Mouse (Mus musculus) lung, embryonic 16.5 days (tissue): ENCODE data around the gene Mn1. TPM values are rescaled to one million over a fixed set of nuclear protein-coding genes. Genes with fewer than 3 reads are reported as not detected.

ENCODE experiments used
- ATAC-seq: fragments of 200-750 bp; cut with Nextera tagmentation; 2 replicates; pipeline ENCODE4 v1.8.0; 2017; ENCODE audit warnings: low read depth, mild to moderate bottlenecking, moderate library complexity
- H3K27ac ChIP-seq: fragments of 300-500 bp; sonication (generic); 2 replicates; pipeline ENCODE4 v1.5.1; 2014; ENCODE audit warnings: mild to moderate bottlenecking, control low read depth, low read length
- H3K27me3 ChIP-seq: fragments of 300-500 bp; sonication (generic); 2 replicates; pipeline ENCODE4 v1.6.1; 2014; ENCODE audit warnings: low read depth, low read length, mixed read lengths; ENCODE audit not compliant: control insufficient read depth, insufficient read depth
- H3K36me3 ChIP-seq: fragments of 300-500 bp; sonication (generic); 2 replicates; pipeline ENCODE4 v1.6.1; 2014; ENCODE audit warnings: low read length; ENCODE audit not compliant: control insufficient read depth, insufficient read depth
- H3K4me1 ChIP-seq: fragments of 300-500 bp; sonication (generic); replicated peaks from 2 replicates; pipeline ENCODE4 v1.6.1; 2014; ENCODE audit warnings: low read length, mixed read lengths; ENCODE audit not compliant: control insufficient read depth, insufficient read depth
- H3K4me2 ChIP-seq: fragments of 300-500 bp; sonication (generic); 2 replicates; pipeline ENCODE4 v1.6.1; 2014; ENCODE audit warnings: low read depth, low read length, control low read depth
- H3K4me3 ChIP-seq: fragments of 300-500 bp; sonication (generic); 2 replicates; pipeline ENCODE4 v1.5.1; 2014; ENCODE audit warnings: mild to moderate bottlenecking, low read length, control low read depth
- H3K9ac ChIP-seq: fragments of 300-500 bp; sonication (generic); 2 replicates; pipeline ENCODE4 v1.6.1; 2014; ENCODE audit warnings: low read length, control low read depth
- H3K9me3 ChIP-seq: fragments of 300-500 bp; sonication (generic); 2 replicates; pipeline ENCODE4 v1.6.1; 2016; ENCODE audit warnings: low read length; ENCODE audit not compliant: control insufficient read depth
- WGBS: fragments of 180-500 bp; shearing (Covaris S2); extraction: QIAGEN DNeasy Blood & Tissue Kit; methylation state at CpG from one replicate; pipeline ENCODE4 v1.1.7; 2014; 5-methylcytosine and 5-hydroxymethylcytosine counted together
- polyA plus RNA-seq: library from polyadenylated mRNA; unstranded; fragments of >200 nt; fragmentation: Nextera tagmentation; extraction: Ambion mirVana; gene quantifications from 2 replicates; pipeline ENCODE4 v1.2.1, GENCODE M21; 2015

Gene Mn1
- polyA plus RNA-seq, 1 experiment from 2014 or later: 7.8 TPM

- no peak overlapping the region for H3K27ac ChIP-seq
- no peak overlapping the region for H3K9ac ChIP-seq
- no peaks in the 10 kb centered on the region for H3K9me3 ChIP-seq
- WGBS: 67% methylated on average over 7 of the region's 7 CpGs
- H3K4me1 ChIP-seq: peaks cover 18% of the 10 kb centered on the region
- no peak overlapping the region for H3K4me2 ChIP-seq
- no peak for ATAC-seq
- H3K27me3 ChIP-seq: no peaks in the 10 kb centered on the region
- no peaks in the 10 kb centered on the region for H3K36me3 ChIP-seq
- no peak overlapping the region for H3K4me3 ChIP-seq
Observed at GRCm38 (mm10) chr5:111437205-111437604, 20.0 kb downstream of the Mn1 start.

DNA sequence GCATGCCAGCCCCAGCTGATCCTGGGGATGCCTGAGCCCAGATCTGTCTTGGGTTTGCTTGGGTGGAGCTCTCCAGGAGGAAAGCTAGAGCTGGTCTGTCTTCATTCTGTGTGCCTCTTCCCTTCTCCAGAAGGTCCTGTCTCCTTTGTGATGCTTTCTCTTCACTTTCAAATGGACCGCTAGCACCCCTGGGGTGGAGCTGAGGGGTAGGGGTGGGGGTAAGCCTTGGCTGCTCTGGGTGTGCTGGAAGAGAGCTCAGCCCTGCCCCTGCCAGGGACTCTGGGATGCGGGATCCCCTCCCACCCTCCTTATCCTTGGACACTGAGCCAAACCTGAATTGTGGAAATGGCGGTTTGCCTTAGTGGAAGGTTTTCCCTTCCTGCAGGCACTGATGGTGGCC is 21.2 kb downstream of the Mn1 start:
- no peak overlapping the region for H3K4me3 ChIP-seq
- H3K27ac ChIP-seq: no peak overlapping the region
- H3K4me2 ChIP-seq: no peak overlapping the region
- H3K9me3 ChIP-seq: no peaks in the 10 kb centered on the region
- H3K27me3 ChIP-seq: no peaks in the 10 kb centered on the region
- no peaks in the 10 kb centered on the region for H3K36me3 ChIP-seq
- WGBS: 71% methylated on average over 3 of the region's 3 CpGs
- H3K9ac ChIP-seq: no peak overlapping the region
- ATAC-seq: no peak
- peaks cover 15% of the 10 kb centered on the region for H3K4me1 ChIP-seq

DNA sequence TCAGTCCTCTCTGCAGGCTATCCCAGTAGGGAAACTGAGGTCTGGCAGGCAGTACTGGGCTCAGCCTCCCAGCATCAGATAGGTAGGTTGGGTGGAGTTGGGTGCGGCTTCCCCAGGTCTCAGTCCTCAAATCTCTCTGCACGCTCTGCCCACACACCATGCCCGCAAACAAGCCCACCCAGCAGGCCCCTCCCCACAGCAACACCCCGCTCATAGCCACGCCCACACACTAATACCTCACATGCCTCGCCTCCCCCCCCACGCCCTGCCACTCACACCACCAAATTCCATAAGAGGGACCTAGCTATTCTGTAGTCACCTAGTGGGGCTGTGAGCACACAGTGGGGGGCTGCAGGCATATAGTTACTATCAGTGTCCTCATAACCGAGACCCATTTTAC is 21.7 kb downstream of the Mn1 start:
- Histone ChIP-seq H3K9ac (no peak overlapping the region), H3K4me2 (no peak overlapping the region), H3K4me1 (peaks cover 10% of the 10 kb centered on the region), H3K27me3 (no peaks in the 10 kb centered on the region), H3K27ac (no peak overlapping the region), H3K9me3 (no peaks in the 10 kb centered on the region), H3K4me3 (no peak overlapping the region), H3K36me3 (no peaks in the 10 kb centered on the region)
- ATAC-seq: no peak
- WGBS: 77% methylated on average over 8 of the region's 8 CpGs

DNA sequence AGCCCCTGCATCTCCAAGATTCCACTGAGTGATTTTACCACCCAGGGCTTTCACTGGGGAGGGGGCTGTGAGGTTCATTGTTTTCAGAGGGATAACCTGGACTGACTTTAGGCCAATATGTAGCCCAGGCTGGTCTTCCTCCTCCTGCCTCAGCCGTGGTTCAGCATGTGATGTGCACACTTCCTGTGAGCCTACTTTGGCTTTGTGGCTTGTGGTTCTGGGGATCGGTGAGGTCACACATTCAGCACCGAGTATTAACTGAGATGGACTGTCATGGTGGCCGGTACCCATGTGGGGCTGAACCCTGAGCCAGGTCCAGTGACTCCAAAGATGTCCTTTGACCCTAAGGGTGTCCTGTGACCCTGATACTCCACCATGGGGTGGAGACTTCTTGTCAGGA is 23.1 kb downstream of the Mn1 start:
- Histone ChIP-seq H3K36me3 (no peaks in the 10 kb centered on the region), H3K4me1 (no peaks in the 10 kb centered on the region), H3K9me3 (no peaks in the 10 kb centered on the region), H3K27ac (no peak overlapping the region), H3K4me2 (no peak overlapping the region), H3K9ac (no peak overlapping the region), H3K27me3 (no peaks in the 10 kb centered on the region), H3K4me3 (no peak overlapping the region)
- ATAC-seq: no peak
- WGBS: 81% methylated on average over 4 of the region's 4 CpGs

- H3K9me3 ChIP-seq: no peaks in the 10 kb centered on the region
- H3K27me3 ChIP-seq: no peaks in the 10 kb centered on the region
- no peak overlapping the region for H3K4me2 ChIP-seq
- WGBS: 66% methylated on average over 11 of the region's 11 CpGs
- no peak overlapping the region for H3K9ac ChIP-seq
- H3K4me1 ChIP-seq: no peaks in the 10 kb centered on the region
- no peak overlapping the region for H3K4me3 ChIP-seq
- no peak for ATAC-seq
- H3K36me3 ChIP-seq: no peaks in the 10 kb centered on the region
- no peak overlapping the region for H3K27ac ChIP-seq
Observed at GRCm38 (mm10) chr5:111442151-111442871, 25.1 kb downstream of the Mn1 start.

DNA sequence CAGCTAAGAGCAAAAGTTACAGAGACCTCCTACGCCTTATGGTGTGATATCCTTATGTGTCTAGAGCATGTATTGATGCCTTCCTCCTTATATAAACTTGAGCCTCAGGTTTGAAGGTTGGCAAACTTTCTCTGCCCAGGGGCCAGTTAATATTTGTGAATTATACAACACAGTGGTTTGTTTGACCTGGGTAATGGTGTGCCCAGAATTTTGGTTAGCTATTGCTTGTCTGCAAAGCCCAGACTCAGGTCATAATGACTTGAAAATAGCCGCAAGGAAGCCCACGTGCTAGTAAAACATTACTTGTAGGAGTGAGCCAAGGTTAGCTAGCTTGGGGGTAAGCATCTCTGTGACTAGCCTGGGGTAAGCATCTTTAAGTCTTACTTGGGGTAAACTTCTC is 26.5 kb downstream of the Mn1 start:
- ATAC-seq: no peak
- Histone ChIP-seq H3K27me3 (no peaks in the 10 kb centered on the region), H3K9ac (no peak overlapping the region), H3K9me3 (no peaks in the 10 kb centered on the region), H3K27ac (no peak overlapping the region), H3K4me1 (no peaks in the 10 kb centered on the region), H3K4me3 (no peak overlapping the region), H3K36me3 (no peaks in the 10 kb centered on the region), H3K4me2 (no peak overlapping the region)
- WGBS: 84% methylated on average over 3 of the region's 3 CpGs

GRCm38 (mm10) chr5:111444361-111444760 is 27.2 kb downstream of the Mn1 start:
- H3K36me3 ChIP-seq: no peaks in the 10 kb centered on the region
- 74% methylated on average over 4 of the region's 4 CpGs for WGBS

DNA sequence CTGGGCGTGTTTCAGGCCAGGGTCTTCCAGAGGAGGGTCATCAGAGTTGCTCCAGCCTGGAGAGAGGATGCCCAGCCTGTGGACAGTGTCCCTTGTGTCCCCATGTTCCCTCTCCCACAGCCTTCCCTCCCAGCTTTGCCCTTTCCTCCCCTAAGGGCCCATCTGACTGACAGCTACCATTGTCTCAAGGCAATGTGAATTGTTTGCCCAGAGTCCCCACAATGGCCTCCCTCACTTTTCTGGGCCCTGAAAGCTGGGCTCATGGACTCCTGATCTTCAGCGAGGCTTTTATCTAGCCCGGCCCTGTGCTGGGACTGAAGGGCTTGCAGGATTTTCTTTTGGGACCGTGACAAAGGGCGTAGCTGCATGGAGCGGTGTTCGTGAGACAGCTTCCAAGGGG is 29.5 kb downstream of the Mn1 start:
- WGBS: 78% methylated on average over 7 of the region's 7 CpGs
- H3K36me3 ChIP-seq: no peaks in the 10 kb centered on the region
- no peak overlapping the region for H3K4me3 ChIP-seq
- no peaks in the 10 kb centered on the region for H3K27me3 ChIP-seq
- no peak overlapping the region for H3K27ac ChIP-seq
- H3K9me3 ChIP-seq: no peaks in the 10 kb centered on the region
- no peak for ATAC-seq
- no peak overlapping the region for H3K4me2 ChIP-seq
- H3K9ac ChIP-seq: no peak overlapping the region
- H3K4me1 ChIP-seq: no peaks in the 10 kb centered on the region

More at GRCm38 (mm10) chr5:111444361-111444760, 27.2 kb downstream of the Mn1 start:
- Histone ChIP-seq H3K27me3 (no peaks in the 10 kb centered on the region), H3K9me3 (no peaks in the 10 kb centered on the region), H3K4me1 (no peaks in the 10 kb centered on the region), H3K9ac (no peak overlapping the region), H3K27ac (no peak overlapping the region), H3K4me2 (no peak overlapping the region), H3K4me3 (no peak overlapping the region)
- no peak for ATAC-seq

GRCm38 (mm10) chr5:111449700-111450099 is 32.5 kb downstream of the Mn1 start:
- H3K9ac ChIP-seq: no peak overlapping the region
- H3K27me3 ChIP-seq: no peaks in the 10 kb centered on the region
- ATAC-seq: no peak
- 55% methylated on average over 8 of the region's 8 CpGs for WGBS
- no peak overlapping the region for H3K4me3 ChIP-seq
- no peak overlapping the region for H3K27ac ChIP-seq
- H3K4me1 ChIP-seq: no peaks in the 10 kb centered on the region
- H3K9me3 ChIP-seq: no peaks in the 10 kb centered on the region
- no peaks in the 10 kb centered on the region for H3K36me3 ChIP-seq
- no peak overlapping the region for H3K4me2 ChIP-seq

- ATAC-seq: no peak
- 87% methylated on average over 5 of the region's 5 CpGs for WGBS
- Histone ChIP-seq H3K4me1 (no peaks in the 10 kb centered on the region), H3K4me2 (no peak overlapping the region), H3K9me3 (no peaks in the 10 kb centered on the region), H3K36me3 (no peaks in the 10 kb centered on the region), H3K27me3 (no peaks in the 10 kb centered on the region), H3K27ac (no peak overlapping the region), H3K4me3 (no peak overlapping the region), H3K9ac (no peak overlapping the region)
Observed at GRCm38 (mm10) chr5:111454240-111454639, 37.1 kb downstream of the Mn1 start.
